Mouse (Mus musculus) stomach, postnatal 0 days (tissue): Measurements from ENCODE around the gene Syt9. TPM values are rescaled to one million over a fixed set of nuclear protein-coding genes. Genes with fewer than 3 reads are reported as not detected.
A peak's percentile ranks its signal among the peaks of the same experiment; 100 is the strongest.

Source experiments
- ATAC-seq: fragments of 200-750 bp; cut with Nextera tagmentation; 2 replicates; pipeline ENCODE4 v1.8.0; 2017; ENCODE audit not compliant: low FRiP score, low TSS enrichment
- DNase-seq: peaks from one replicate; pipeline ENCODE4 v3.0.0-alpha.2; 2016; ENCODE audit warnings: low spot score
- H3K27ac ChIP-seq: fragments of 300-500 bp; sonication (generic); replicated peaks from 2 replicates; pipeline ENCODE4 v1.5.1; 2014; ENCODE audit warnings: mild to moderate bottlenecking, control low read depth
- H3K27me3 ChIP-seq: fragments of 300-500 bp; sonication (generic); 2 replicates; pipeline ENCODE4 v1.6.1; 2014; ENCODE audit warnings: low read length; ENCODE audit not compliant: control insufficient read depth, insufficient read depth
- H3K36me3 ChIP-seq: fragments of 300-500 bp; sonication (generic); 2 replicates; pipeline ENCODE4 v1.6.1; 2014; ENCODE audit warnings: low read length, mixed read lengths; ENCODE audit not compliant: control insufficient read depth, insufficient read depth
- H3K4me1 ChIP-seq: fragments of 300-500 bp; sonication (generic); replicated peaks from 2 replicates; pipeline ENCODE4 v1.6.1; 2014; ENCODE audit warnings: antibody characterized with exemption; ENCODE audit not compliant: control insufficient read depth, insufficient read depth
- H3K4me2 ChIP-seq: fragments of 300-500 bp; sonication (generic); replicated peaks from 2 replicates; pipeline ENCODE4 v1.6.1; 2014; ENCODE audit warnings: low read depth, mild to moderate bottlenecking, control low read depth, moderate library complexity
- H3K4me3 ChIP-seq: fragments of 300-500 bp; sonication (generic); 2 replicates; pipeline ENCODE4 v1.5.1; 2014; ENCODE audit warnings: low read depth, low read length, control low read depth
- H3K9ac ChIP-seq: fragments of 300-500 bp; sonication (generic); 2 replicates; pipeline ENCODE4 v1.6.1; 2014; ENCODE audit warnings: mild to moderate bottlenecking, low read length, control low read depth, mixed read lengths
- H3K9me3 ChIP-seq: fragments of 300-500 bp; sonication (generic); 2 replicates; pipeline ENCODE4 v1.6.1; 2016; ENCODE audit warnings: low read length; ENCODE audit not compliant: control insufficient read depth
- CTCF ChIP-seq: IDR thresholded peaks from 2 replicates; pipeline ENCODE4 v1.5.1; 2016; ENCODE audit warnings: antibody characterized with exemption, low read depth, mild to moderate bottlenecking, moderate library complexity
- EP300 ChIP-seq: optimal IDR thresholded peaks from 2 replicates; pipeline ENCODE3; 2016; ENCODE audit warnings: antibody characterized with exemption
- WGBS: fragments of 180-500 bp; shearing (Covaris S2); extraction: QIAGEN DNeasy Blood & Tissue Kit; methylation state at CpG from one replicate; pipeline ENCODE4 v1.1.7; 2014; 5-methylcytosine and 5-hydroxymethylcytosine counted together
- polyA plus RNA-seq: library from polyadenylated mRNA; unstranded; fragments of >200 nt; fragmentation: Nextera tagmentation; extraction: Ambion mirVana; gene quantifications from 2 replicates; pipeline ENCODE4 v1.2.1, GENCODE M21; 2015

The Syt9 gene
- polyA plus RNA-seq, 1 experiment from 2014 or later: 1.5 TPM

DNA sequence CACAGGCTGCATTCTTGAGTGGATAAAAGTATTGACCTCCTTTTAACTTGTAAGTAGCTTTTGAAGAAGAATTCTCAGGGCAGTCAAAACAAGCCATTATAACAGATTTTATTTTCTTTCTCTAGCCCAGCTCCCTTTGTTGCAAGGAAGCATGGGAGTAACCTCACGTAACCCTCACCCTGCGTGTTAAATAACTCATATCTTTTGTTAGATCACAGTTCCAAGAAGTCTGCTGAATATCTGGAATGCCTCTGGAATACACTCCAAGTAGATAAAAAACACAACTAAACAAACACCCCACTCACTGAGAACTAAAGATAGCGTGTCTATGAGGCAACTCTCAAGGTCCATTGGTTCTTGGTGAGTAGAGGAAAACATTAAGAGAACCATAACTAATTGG is 203.7 kb downstream of the Syt9 start:
- Histone ChIP-seq H3K4me1 (no peaks in the 10 kb centered on the region), H3K27ac (no peak overlapping the region), H3K4me2 (no peak overlapping the region), H3K4me3 (no peak overlapping the region), H3K36me3 (no peaks in the 10 kb centered on the region), H3K27me3 (no peaks in the 10 kb centered on the region), H3K9ac (no peak overlapping the region), H3K9me3 (no peaks in the 10 kb centered on the region)
- ATAC-seq (no peak), DNase-seq (no peak)
- no peak for TF ChIP-seq CTCF
- TF ChIP-seq EP300: no peak
- WGBS: 54% methylated on average over 3 of the region's 3 CpGs

DNA sequence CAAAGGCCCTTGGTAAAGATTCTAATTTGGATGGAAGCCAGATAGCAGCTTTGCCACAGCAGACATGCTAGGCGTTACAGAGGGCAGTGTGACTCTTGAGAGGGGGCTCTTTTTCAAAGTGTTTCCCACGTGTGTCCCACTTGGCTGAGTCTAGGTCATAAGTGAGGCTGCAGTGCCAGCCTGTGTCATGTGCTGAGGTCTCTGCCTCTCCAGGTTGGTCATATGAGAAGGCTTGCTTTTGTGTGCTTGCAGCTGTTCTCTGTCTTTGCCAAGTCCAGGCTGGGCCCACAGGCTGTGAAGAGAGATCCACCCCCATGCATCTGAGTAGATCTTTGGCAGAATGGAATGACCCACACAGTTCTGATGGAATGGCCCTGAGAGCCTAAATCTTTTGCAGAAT is 222.1 kb downstream of the Syt9 start:
- H3K4me3 ChIP-seq: no peak overlapping the region
- DNase-seq (no peak), ATAC-seq (no peak)
- no peak overlapping the region for H3K4me2 ChIP-seq
- H3K9ac ChIP-seq: no peak overlapping the region
- no peaks in the 10 kb centered on the region for H3K36me3 ChIP-seq
- TF ChIP-seq EP300 (no peak), CTCF (no peak)
- H3K27me3 ChIP-seq: no peaks in the 10 kb centered on the region
- 44% methylated on average over 2 of the region's 2 CpGs for WGBS
- no peak overlapping the region for H3K27ac ChIP-seq
- H3K9me3 ChIP-seq: no peaks in the 10 kb centered on the region
- H3K4me1 ChIP-seq: peaks cover 3% of the 10 kb centered on the region; the same call in 1 of the 2 replicates

GRCm38 (mm10) chr7:107593904-107594303 is 223.4 kb downstream of the Syt9 start:
- DNase-seq (no peak), ATAC-seq (no peak)
- Histone ChIP-seq H3K4me3 (no peak overlapping the region), H3K27me3 (no peaks in the 10 kb centered on the region), H3K27ac (no peak overlapping the region), H3K9me3 (no peaks in the 10 kb centered on the region), H3K4me2 (peak overlapping the region; percentile 94; the same call in 1 of the 2 replicates), H3K4me1 (peaks cover 3% of the 10 kb centered on the region; the same call in 1 of the 2 replicates), H3K9ac (no peak overlapping the region), H3K36me3 (no peaks in the 10 kb centered on the region)
- TF ChIP-seq CTCF: no peak
- TF ChIP-seq EP300: no peak
- WGBS: 38% methylated on average over 7 of the region's 7 CpGs

DNA sequence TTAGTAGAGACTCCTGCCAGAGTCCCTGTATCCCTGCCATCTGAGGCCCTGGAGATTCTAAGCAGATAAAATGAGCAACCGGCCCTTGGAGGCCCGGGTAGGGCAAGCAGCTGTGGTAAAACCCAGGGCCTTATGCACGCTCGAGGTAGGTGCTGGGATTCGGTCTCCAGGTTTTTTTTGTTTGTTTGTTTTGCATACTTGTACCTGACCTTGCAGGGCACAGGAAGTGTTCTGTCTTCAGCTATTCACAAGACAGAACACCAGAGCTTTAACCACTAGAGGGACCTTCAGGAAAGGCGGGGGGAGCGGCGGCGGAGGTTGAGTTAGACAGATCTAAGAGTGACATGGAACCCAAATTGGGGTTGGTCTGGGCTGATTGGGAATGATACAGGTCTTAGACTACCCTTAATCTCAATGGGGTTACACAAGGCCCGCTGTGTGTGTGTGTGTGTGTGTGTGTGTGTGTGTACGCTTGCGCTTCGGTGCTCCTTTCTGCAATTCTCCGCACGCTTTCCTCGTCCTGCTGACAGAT is 223.9 kb downstream of the Syt9 start:
- 2% methylated on average over 16 of the region's 16 CpGs for WGBS
- peak overlapping the region; percentile 56 for H3K27ac ChIP-seq
- H3K9me3 ChIP-seq: no peaks in the 10 kb centered on the region
- peak; percentile 80 for ATAC-seq
- DNase-seq: peak; percentile 62
- no peak for TF ChIP-seq EP300
- TF ChIP-seq CTCF: peak; percentile 76
- H3K4me3 ChIP-seq: peak overlapping the region; percentile 54
- peak overlapping the region; percentile 94 for H3K4me2 ChIP-seq
- H3K9ac ChIP-seq: peak overlapping the region; percentile 61
- no peaks in the 10 kb centered on the region for H3K36me3 ChIP-seq
- peaks cover 3% of the 10 kb centered on the region; the same call in 1 of the 2 replicates for H3K4me1 ChIP-seq
- H3K27me3 ChIP-seq: no peaks in the 10 kb centered on the region

- TF ChIP-seq CTCF (no peak), EP300 (no peak)
- Histone ChIP-seq H3K4me2 (peak within 1 kb of the TSS; percentile 94), H3K36me3 (no peaks in the 10 kb centered on the region), H3K9me3 (no peaks in the 10 kb centered on the region), H3K9ac (peak within 1 kb of the TSS; percentile 61), H3K27ac (peak within 1 kb of the TSS; percentile 56), H3K27me3 (no peaks in the 10 kb centered on the region), H3K4me3 (peak within 1 kb of the TSS; percentile 54), H3K4me1 (peaks cover 3% of the 10 kb centered on the region; the same call in 1 of the 2 replicates)
- ATAC-seq: peak; percentile 97
- 2% methylated on average over 19 of the region's 24 CpGs for WGBS
- peak; percentile 98 for DNase-seq
Measured at GRCm38 (mm10) chr7:107594857-107595402, 224.4 kb downstream of the Syt9 start, which contains the start of gene Ppfibp2. Gene Ppfibp2 (plus strand): TSS chr7:107595207.

DNA sequence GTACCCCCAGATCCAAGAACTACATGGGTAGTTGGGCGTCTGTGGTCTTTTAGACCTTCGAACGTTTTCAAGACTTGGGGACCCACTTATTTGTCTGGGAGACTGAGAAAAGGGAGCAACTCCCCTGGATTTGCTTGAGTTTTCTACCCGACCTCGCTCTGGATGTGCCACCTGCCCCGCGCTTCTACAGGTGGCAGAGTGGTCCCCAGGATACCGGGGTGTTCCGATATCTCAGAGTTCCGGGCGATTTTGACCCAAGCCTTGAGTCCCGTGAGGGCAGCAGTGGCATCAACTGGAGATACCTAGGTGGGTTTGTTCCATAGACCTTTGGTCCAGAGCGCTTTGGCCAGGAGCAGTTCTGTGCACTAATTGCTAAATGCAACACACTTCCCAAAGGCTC is 224.9 kb downstream of the Syt9 start:
- WGBS: 20% methylated on average over 13 of the region's 13 CpGs
- H3K36me3 ChIP-seq: no peaks in the 10 kb centered on the region
- H3K4me3 ChIP-seq: peak overlapping the region; percentile 54
- no peaks in the 10 kb centered on the region for H3K9me3 ChIP-seq
- peaks cover 3% of the 10 kb centered on the region; the same call in 1 of the 2 replicates for H3K4me1 ChIP-seq
- peak overlapping the region; percentile 61; the same call in 1 of the 2 replicates for H3K9ac ChIP-seq
- ATAC-seq (no peak), DNase-seq (no peak)
- peak overlapping the region; percentile 94 for H3K4me2 ChIP-seq
- 0 out of 2 replicates have a peak overlapping the region, but pooled peaks have one; percentile 56 for H3K27ac ChIP-seq
- H3K27me3 ChIP-seq: no peaks in the 10 kb centered on the region
- no peak for TF ChIP-seq EP300
- TF ChIP-seq CTCF: no peak
